Comparison of ENCODE assay signal across 28 mouse cellular contexts in the genomic region with DNA sequence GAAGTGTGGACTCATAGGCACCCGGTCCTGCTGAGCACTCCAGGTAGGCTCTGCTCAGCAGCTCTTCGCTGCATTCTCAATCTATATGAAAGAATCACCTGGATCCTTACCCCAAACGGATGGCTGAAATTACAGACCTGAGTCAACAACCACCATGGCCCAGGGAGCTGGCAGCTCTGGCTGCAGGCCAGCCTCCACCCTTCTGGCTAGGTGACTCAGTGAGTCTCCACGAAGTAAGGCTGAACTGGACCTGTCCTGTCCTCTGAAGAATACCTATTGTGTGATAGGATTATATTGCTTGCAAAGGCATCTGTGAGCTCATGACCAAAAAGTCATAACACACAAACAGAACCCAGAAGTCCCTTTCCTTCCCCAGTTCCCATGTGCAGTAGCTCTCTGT. TPM values are rescaled to one million over a fixed set of nuclear protein-coding genes. Genes with fewer than 3 reads are reported as not detected.
DNase-seq lines count a peak whose midpoint lies in the region; ATAC-seq and TF ChIP-seq lines count a peak whose summit lies in the region.
"Had no signal": no experiment of that assay in that cellular context is flagged by ENCODE, and none has a peak within 500 bp of the region (broad histone marks: within the 10 kb centered on the region; RNA-seq: fewer than 3 reads in every experiment).

No protein-coding gene starts in this region.

- no peaks in the 10 kb centered on the region for H3K9me3 ChIP-seq in lung, embryonic 16.5 days (ENCODE audit: control insufficient read depth, low read length)
- H3K9me3 ChIP-seq: forebrain, embryonic 15.5 days; kidney, embryonic 15.5 days; limb, embryonic 10.5 days; limb, embryonic 15.5 days; midbrain, embryonic 13.5 days; neural tube, embryonic 13.5 days had no signal

- no peaks in the 10 kb centered on the region for H3K36me3 ChIP-seq in lung, embryonic 16.5 days (ENCODE audit: control insufficient read depth, insufficient read depth, low read length)
- H3K36me3 ChIP-seq: forebrain, embryonic 15.5 days; kidney, embryonic 15.5 days; limb, embryonic 10.5 days; limb, embryonic 15.5 days; midbrain, embryonic 13.5 days; neural tube, embryonic 13.5 days had no signal

- TF ChIP-seq CTCF in Patski (IDR thresholded peaks at IDR 0.05) = no peak

- CTCF ChIA-PET in Patski (lab: Charles Lee) = interaction anchor here (0.7 to 0.9 kb wide), 2 partner anchors 19 to 90 kb away, joined by 3 to 6 read pairs; no protein-coding TSS in a partner anchor

- in situ Hi-C loops in Patski (cut with MboI; ENCODE audit: low pct_unique_long_range_greater_than_20kb) = no loop called here

- WGBS in lung, embryonic 16.5 days = 59% methylated on average over 4 of the region's 4 CpGs

- DNase-seq in heart, adult 11 months = peak; percentile 80
- no peak for DNase-seq in heart, postnatal 25 days (ENCODE audit: low spot score)
- DNase-seq in lung, postnatal 25 days (ENCODE audit: low spot score) = no peak
- no peak for DNase-seq in Patski (ENCODE audit: low read depth, low spot score)
- DNase-seq in layer of hippocampus, adult 11-12 months (ENCODE audit: low spot score) = no peak
- no peak for DNase-seq in gastrocnemius, postnatal 4 days (ENCODE audit: low spot score in 2 of 2)
- DNase-seq: adrenal gland, adult 8-10 months; cerebellum, adult 8-10 months; cerebellum, postnatal 25 days; gastrocnemius, adult 2 months; heart, postnatal 14 days; kidney, adult 18-20 months; kidney, postnatal 25 days; layer of hippocampus, postnatal 36 days; right cerebral cortex, postnatal 4 days; thymus, adult 2 months; thymus, postnatal 36 days had no signal

- H3K4me1 ChIP-seq in lung, embryonic 16.5 days (replicated peaks; ENCODE audit: control insufficient read depth, insufficient read depth, low read length) = peaks cover 3% of the 10 kb centered on the region; the same call in 1 of the 2 replicates
- H3K4me1 ChIP-seq: forebrain, embryonic 15.5 days; kidney, embryonic 15.5 days; limb, embryonic 10.5 days; limb, embryonic 15.5 days; midbrain, embryonic 13.5 days; neural tube, embryonic 13.5 days had no signal

- H3K4me2 ChIP-seq in lung, embryonic 16.5 days (ENCODE audit: low read depth, low read length) = no peak overlapping the region
- H3K4me2 ChIP-seq: forebrain, embryonic 15.5 days; kidney, embryonic 15.5 days; limb, embryonic 15.5 days; midbrain, embryonic 13.5 days; neural tube, embryonic 13.5 days had no signal

- POLR2A ChIA-PET in Patski (lab: Charles Lee) = no interaction called here

- H3K9ac ChIP-seq in lung, embryonic 16.5 days (ENCODE audit: low read length) = 0 out of 2 replicates have a peak overlapping the region, but pooled peaks have one; percentile 7
- H3K9ac ChIP-seq: forebrain, embryonic 15.5 days; kidney, embryonic 15.5 days; limb, embryonic 15.5 days; liver, embryonic 14.5 days; midbrain, embryonic 13.5 days; neural tube, embryonic 13.5 days had no signal

- no peaks in the 10 kb centered on the region for H3K27me3 ChIP-seq in lung, embryonic 16.5 days (ENCODE audit: control insufficient read depth, insufficient read depth, low read depth, low read length)
- no peaks in the 10 kb centered on the region for H3K27me3 ChIP-seq in Patski
- H3K27me3 ChIP-seq: forebrain, embryonic 15.5 days; kidney, embryonic 15.5 days; limb, embryonic 15.5 days; midbrain, embryonic 13.5 days; neural tube, embryonic 13.5 days had no signal

- no peak overlapping the region for H3K27ac ChIP-seq in lung, embryonic 16.5 days (ENCODE audit: low read length)
- H3K27ac ChIP-seq: forebrain, embryonic 15.5 days; gastrocnemius, adult 2 months; kidney, embryonic 15.5 days; limb, embryonic 10.5 days; limb, embryonic 15.5 days; liver, embryonic 14.5 days; macrophage; midbrain, embryonic 13.5 days; neural tube, embryonic 13.5 days had no signal

- no peak for ATAC-seq in lung, embryonic 16.5 days (ENCODE audit: low read depth)
- ATAC-seq in Patski = peak; percentile 71
- ATAC-seq: forebrain, embryonic 15.5 days; hindbrain, embryonic 16.5 days; midbrain, embryonic 13.5 days had no signal

- no peak overlapping the region for H3K4me3 ChIP-seq in lung, embryonic 16.5 days (ENCODE audit: low read length)
- H3K4me3 ChIP-seq: forebrain, embryonic 15.5 days; gastrocnemius, adult 2 months; kidney, embryonic 15.5 days; limb, embryonic 10.5 days; limb, embryonic 15.5 days; midbrain, embryonic 13.5 days; neural tube, embryonic 13.5 days had no signal

- intact Hi-C loops in heart, postnatal 25 days (cut with DNase I) = no loop called here

RNA-seq across cellular contexts. Expression of a gene that starts 22.5 kb away (rescaled TPM):
- 10 to 100 TPM; 17.4 to 21.9 TPM for total RNA-seq in heart, postnatal 25 days (2021)
- 12.4 and 12.6 TPM in 2 replicates for polyA plus RNA-seq in lung, embryonic 16.5 days (2015; fragmentation: Nextera tagmentation; extraction: Ambion mirVana)
- 51.7 TPM for polyA plus RNA-seq in Patski (2021)
- 100 to 1,000 TPM; 188 to 241 TPM for total RNA-seq in gastrocnemius, postnatal 4 days (2021)
- total RNA-seq: megakaryocyte-erythroid progenitor cell, adult 5-6 weeks had no signal
- polyA plus RNA-seq: macrophage had no signal

Comparison
In these comparisons a context has a peak if more than half of its experiments do, and no peak if none do; other contexts are left out.
1. RNA of a gene that starts 22.5 kb away (total RNA-seq): 188 to 241 TPM in gastrocnemius, postnatal 4 days; 17.4 to 21.9 TPM in heart, postnatal 25 days; every median in the first group is over 4 times any median in the second.